Mouse (Mus musculus): ENCODE measurements at regions not wholly inside any gene's neighbourhood (a gene's known extent, or its start where the extent isn't known, plus 50 kb on each side); places are given as distances from the start of the nearest gene placed in this dataset.

DNA sequence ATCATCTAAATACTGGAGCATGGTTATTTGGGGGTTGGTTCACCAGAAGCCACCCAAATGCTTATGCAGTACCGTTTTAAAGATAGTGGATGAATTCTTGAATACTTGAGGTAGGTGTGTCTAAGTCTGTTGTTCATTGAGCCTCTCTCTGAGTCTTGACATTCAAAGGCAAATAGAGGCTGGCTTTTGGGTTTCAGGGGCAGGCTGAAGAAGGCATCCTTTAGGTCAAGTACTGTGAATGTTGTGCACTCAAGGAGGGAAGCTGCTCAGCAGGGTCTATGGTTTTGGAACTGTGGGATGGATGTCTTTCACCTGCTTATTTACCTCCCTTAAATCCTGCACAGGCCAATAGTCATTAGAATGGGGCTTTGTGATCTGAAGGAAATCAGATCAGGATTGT, 1089.6 kb downstream of the 9330182O14Rik start:
- TF ChIP-seq POLR2A (IDR thresholded peaks at IDR 0.05; ENCODE audit: borderline replicate concordance, low read depth, low read length) (no peak), CTCF (IDR thresholded peaks at IDR 0.05; ENCODE audit: low read depth, low read length) (no peak)
